Mouse (Mus musculus): ENCODE results near the gene Rarb.

DNA sequence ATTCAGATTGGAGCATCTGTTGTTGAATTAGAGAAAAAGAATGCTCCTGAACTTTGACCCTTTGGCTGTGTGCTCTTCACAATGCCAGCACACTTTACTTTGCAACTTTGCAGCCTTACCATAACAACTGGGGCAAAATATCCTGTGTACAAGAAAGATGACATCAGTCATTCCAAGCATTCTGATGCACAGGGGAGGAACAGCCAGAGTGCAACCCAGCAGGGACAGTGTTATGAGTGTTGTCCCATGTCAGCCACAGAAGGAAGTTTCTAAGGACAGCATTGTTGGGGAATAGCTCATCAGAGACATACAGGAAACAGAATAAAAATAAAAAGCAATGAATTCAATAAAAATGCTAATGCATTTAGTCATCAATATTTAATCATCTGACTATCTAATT is 141.9 kb downstream of the Rarb start:
- TF ChIP-seq CTCF (IDR thresholded peaks at IDR 0.05) (no peak), EP300 (IDR thresholded peaks at IDR 0.05) (no peak)
